Mouse (Mus musculus): ENCODE measurements around the gene Actr3b. TPM values are rescaled to one million over a fixed set of nuclear protein-coding genes. Genes with fewer than 3 reads are reported as not detected.

The Actr3b gene
- polyA plus RNA-seq, 1 experiment from 2014 or later: 19.9 TPM

DNA sequence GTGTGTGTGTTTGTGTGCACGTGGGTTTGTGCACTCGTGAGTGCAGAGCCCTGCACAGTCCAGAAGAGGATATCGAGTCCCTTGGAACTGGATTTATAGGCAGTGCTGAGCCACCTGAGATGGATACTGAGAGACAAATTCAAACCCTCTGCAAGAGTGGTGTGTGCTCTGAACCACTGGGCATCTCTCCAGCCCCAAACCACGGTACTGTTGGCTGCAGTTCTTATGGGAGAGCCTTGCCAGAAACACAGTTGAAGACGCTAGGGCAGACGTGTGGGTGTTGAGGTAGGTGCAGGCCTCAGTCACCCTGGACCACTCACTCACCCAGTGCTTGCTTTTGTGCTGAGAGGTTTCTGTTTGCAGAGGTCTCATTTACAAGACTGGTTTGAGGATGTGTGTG is 41.1 kb downstream of the Actr3b start:
- H3K27ac ChIP-seq: no peak overlapping the region
- H3K9me3 ChIP-seq: no peaks in the 10 kb centered on the region
- no peak for ATAC-seq (ENCODE audit: low FRiP score)
- no peak overlapping the region for H3K9ac ChIP-seq
- H3K4me3 ChIP-seq: no peak overlapping the region
- H3K36me3 ChIP-seq: no peaks in the 10 kb centered on the region
- 83% methylated on average over 6 of the region's 6 CpGs for WGBS
- H3K4me1 ChIP-seq (replicated peaks): no peaks in the 10 kb centered on the region
- no peak overlapping the region for H3K4me2 ChIP-seq
- no peaks in the 10 kb centered on the region for H3K27me3 ChIP-seq

DNA sequence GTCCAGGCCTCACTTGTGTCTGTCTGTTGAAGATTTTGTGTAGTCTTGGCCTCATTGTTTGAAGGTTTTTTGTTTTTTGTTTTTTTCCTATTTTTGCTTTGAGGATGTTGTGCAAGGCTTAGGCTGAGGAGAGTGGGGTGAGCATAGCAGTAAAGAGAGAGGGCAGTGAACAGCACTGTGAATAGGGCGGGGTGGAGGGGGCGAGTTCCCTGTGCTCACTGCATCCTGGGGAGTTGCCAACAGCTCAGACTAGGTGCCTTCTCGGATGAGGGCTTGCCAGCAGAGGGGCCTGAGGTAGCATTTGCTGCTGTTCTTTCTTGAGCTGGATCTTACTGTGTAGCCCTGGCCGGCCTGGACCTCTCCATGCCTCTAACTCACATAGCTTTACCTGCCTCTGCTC is 41.9 kb downstream of the Actr3b start:
- no peaks in the 10 kb centered on the region for H3K9me3 ChIP-seq
- H3K36me3 ChIP-seq: no peaks in the 10 kb centered on the region
- no peak overlapping the region for H3K4me2 ChIP-seq
- WGBS: 71% methylated on average over 4 of the region's 4 CpGs
- no peaks in the 10 kb centered on the region for H3K4me1 ChIP-seq (replicated peaks)
- ATAC-seq (ENCODE audit: low FRiP score): no peak
- H3K27ac ChIP-seq: no peak overlapping the region
- no peak overlapping the region for H3K4me3 ChIP-seq
- H3K27me3 ChIP-seq: no peaks in the 10 kb centered on the region
- H3K9ac ChIP-seq: no peak overlapping the region

DNA sequence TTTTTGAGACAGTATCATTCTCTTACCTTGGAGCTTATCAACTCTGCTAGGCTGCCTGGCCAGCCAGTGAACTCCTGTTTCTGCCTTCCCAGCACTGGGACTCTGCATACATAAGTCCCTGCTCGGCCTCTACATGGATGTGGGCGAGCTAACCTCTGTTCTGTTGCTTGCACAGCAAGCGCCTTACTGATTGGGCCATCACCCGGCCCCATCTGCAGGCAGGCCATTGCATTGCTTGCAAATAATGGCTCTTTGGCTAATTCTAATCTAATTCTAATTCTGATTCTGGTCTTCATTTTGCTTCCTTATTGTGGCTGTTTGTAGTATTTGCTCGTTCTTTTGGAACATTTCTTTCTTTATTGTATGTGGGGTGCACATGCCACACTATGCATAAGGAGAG is 44.8 kb downstream of the Actr3b start:
- H3K4me3 ChIP-seq: no peak overlapping the region
- no peaks in the 10 kb centered on the region for H3K4me1 ChIP-seq (replicated peaks)
- no peaks in the 10 kb centered on the region for H3K36me3 ChIP-seq
- H3K27ac ChIP-seq: no peak overlapping the region
- H3K9me3 ChIP-seq: no peaks in the 10 kb centered on the region
- no peak overlapping the region for H3K9ac ChIP-seq
- H3K27me3 ChIP-seq: no peaks in the 10 kb centered on the region
- no peak overlapping the region for H3K4me2 ChIP-seq
- ATAC-seq (ENCODE audit: low FRiP score): no peak
- WGBS: 83% methylated on average over 5 of the region's 5 CpGs

DNA sequence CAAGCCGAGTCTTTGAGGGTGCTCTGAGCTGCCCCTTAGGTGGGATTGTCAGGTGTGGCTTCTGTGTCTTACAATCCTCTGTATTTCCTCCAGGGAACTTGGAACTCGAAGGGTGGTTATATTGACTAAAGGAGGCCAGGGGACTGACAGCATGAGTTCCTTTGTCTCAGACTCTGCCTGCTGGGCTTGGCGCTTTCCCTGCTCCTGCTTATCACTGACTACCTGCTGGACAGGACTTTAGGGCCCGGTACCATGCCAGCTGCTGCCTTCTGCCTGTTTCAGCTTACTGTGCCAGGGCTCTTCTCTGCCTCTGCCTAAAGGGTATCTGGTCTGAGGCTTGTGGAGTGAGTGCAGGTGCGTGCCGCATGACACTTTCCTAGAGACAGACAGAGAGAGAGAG is 53.1 kb downstream of the Actr3b start:
- Histone ChIP-seq H3K27me3 (no peaks in the 10 kb centered on the region), H3K4me2 (no peak overlapping the region), H3K9me3 (no peaks in the 10 kb centered on the region), H3K36me3 (no peaks in the 10 kb centered on the region), H3K4me3 (no peak overlapping the region), H3K27ac (no peak overlapping the region), H3K9ac (no peak overlapping the region), H3K4me1 (replicated peaks) (no peaks in the 10 kb centered on the region)
- no peak for ATAC-seq (ENCODE audit: low FRiP score)
- 53% methylated on average over 6 of the region's 6 CpGs for WGBS

DNA sequence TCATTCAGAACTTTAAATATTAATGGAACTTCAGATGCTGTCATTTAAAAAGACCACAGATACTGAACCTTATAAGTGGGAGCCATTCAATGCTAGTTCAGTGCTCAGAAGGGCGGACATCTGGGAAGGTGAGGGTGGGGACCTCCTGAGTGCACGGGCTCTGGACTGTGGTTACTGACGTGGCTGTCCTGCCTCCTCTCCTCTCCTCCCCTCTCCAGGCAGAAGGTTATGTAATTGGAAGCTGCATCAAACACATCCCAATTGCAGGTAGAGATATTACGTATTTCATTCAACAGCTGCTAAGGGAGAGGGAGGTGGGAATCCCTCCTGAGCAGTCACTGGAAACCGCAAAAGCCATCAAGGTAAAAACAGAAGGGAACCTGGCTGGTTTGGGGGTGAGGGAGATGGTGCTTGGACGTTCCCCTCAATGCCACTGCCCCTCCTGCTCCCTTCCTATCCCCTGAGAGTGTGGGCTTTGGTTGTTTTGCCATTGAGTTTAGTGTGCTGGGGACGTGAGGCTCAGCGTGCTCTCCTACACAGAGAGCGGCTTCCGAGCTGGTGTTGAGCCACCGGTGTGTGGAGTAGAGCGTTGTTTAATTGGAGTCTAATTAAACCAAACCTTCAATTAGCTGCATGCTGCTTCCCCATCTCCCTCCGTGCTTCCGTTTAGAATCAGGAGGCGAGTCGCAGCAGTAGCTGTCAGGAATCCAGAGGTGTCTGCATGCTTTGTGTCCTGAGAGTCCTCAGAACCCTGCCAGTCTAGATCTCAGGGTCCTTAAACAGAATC is 69.7 kb downstream of the Actr3b start:
- ATAC-seq (ENCODE audit: low FRiP score): no peak

DNA sequence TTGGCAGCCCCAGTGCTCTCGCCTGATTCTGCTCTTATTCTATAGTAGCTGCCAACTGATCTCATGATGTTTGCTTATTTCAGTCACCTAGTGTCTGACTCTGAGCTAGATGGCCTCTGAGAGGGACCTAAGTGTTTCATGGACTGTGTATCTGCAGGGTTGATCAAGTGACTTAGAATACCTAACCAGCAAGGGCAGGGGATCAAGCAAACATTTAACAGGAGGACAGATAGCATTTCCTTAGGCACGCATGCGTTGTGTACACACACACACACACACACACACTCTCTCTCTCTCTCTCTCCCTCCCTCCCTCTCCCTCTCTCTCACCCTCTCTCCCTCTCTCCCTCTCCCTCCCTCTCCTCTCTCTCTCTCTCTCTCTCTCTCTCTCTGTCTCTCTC is 71.0 kb downstream of the Actr3b start:
- no peak for ATAC-seq (ENCODE audit: low FRiP score)
- Histone ChIP-seq H3K9me3 (no peaks in the 10 kb centered on the region), H3K27me3 (no peaks in the 10 kb centered on the region), H3K27ac (no peak overlapping the region), H3K4me1 (replicated peaks) (no peaks in the 10 kb centered on the region), H3K9ac (no peak overlapping the region), H3K4me2 (no peak overlapping the region), H3K4me3 (no peak overlapping the region), H3K36me3 (no peaks in the 10 kb centered on the region)
- 85% methylated on average over 3 of the region's 3 CpGs for WGBS

More for the DNA sequence above, 69.7 kb downstream of the Actr3b start:
- WGBS: 80% methylated on average over 16 of the region's 16 CpGs
- H3K9ac ChIP-seq: no peak overlapping the region
- no peak overlapping the region for H3K4me2 ChIP-seq
- no peaks in the 10 kb centered on the region for H3K4me1 ChIP-seq (replicated peaks)
- no peak overlapping the region for H3K4me3 ChIP-seq
- H3K27ac ChIP-seq: no peak overlapping the region
- no peaks in the 10 kb centered on the region for H3K36me3 ChIP-seq
- H3K9me3 ChIP-seq: no peaks in the 10 kb centered on the region
- no peaks in the 10 kb centered on the region for H3K27me3 ChIP-seq

DNA sequence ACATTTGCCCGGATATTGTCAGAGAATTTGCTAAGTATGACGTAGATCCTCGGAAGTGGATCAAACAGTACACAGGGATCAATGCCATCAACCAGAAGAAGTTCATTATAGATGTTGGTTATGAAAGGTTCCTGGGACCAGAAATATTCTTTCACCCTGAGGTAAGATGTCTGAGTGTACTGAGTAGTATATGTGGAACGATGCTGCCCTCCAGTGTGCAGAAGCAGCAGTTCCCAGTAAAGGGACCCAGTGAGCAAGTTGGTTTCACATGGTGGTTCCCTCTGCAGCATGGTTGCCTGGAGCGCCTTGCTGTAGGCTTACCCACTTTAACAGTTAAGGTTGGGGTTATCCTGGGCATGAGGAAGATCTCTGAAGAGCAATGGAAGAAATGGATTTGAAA is 71.8 kb downstream of the Actr3b start:
- Histone ChIP-seq H3K27me3 (no peaks in the 10 kb centered on the region), H3K9me3 (no peaks in the 10 kb centered on the region), H3K4me3 (no peak overlapping the region), H3K27ac (no peak overlapping the region), H3K36me3 (no peaks in the 10 kb centered on the region), H3K4me1 (replicated peaks) (no peaks in the 10 kb centered on the region), H3K9ac (no peak overlapping the region), H3K4me2 (no peak overlapping the region)
- 77% methylated on average over 5 of the region's 5 CpGs for WGBS
- peak; percentile 75 for ATAC-seq (ENCODE audit: low FRiP score)

DNA sequence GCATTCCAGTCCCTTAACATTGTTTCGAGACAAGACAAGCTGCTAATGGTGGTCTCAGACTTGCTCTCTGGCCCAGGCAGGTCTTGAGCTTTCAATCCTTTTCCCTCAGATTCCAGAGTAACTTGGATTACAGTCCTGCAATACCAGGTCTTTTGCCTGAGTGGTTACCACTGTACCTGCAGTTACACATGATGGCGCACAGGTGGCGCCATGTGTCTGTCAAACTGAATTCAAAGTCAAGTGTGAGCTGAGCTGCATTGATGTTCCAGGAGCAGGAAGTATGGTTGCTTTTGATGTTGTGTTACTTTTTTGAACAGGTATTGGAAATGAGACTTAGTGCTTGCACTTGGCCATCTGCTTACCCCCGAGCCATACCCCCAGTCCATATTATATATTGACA is 79.6 kb downstream of the Actr3b start:
- Histone ChIP-seq H3K9me3 (no peaks in the 10 kb centered on the region), H3K36me3 (no peaks in the 10 kb centered on the region), H3K4me3 (no peak overlapping the region), H3K9ac (no peak overlapping the region), H3K4me1 (replicated peaks) (no peaks in the 10 kb centered on the region), H3K4me2 (no peak overlapping the region), H3K27me3 (no peaks in the 10 kb centered on the region), H3K27ac (no peak overlapping the region)
- 35% methylated on average over 4 of the region's 4 CpGs for WGBS
- 0 out of 2 replicates have a peak, but pooled peaks have one; percentile 40 for ATAC-seq (ENCODE audit: low FRiP score)

DNA sequence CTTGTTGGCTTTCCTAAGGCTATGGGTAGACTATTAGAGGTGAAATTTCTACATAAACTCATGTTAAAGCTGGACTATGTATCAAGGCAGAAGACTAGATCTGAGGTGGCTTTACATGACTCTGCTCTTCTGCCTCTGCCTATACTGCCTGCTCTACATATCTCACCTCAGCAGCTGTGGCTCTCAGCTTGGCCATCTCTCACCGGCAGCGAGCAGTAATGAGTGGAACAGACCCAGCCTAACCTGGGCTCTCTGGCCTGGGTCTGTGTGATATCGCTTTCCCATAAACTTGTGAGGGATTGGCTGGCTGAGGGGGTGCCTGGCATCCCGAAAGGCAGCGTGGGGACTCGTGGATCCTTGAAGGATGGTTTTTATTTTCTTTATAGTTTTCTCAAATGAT is 86.8 kb downstream of the Actr3b start:
- Histone ChIP-seq H3K4me2 (no peak overlapping the region), H3K4me1 (replicated peaks) (no peaks in the 10 kb centered on the region), H3K36me3 (no peaks in the 10 kb centered on the region), H3K9ac (no peak overlapping the region), H3K9me3 (no peaks in the 10 kb centered on the region), H3K27ac (no peak overlapping the region), H3K27me3 (no peaks in the 10 kb centered on the region), H3K4me3 (no peak overlapping the region)
- WGBS: 91% methylated on average over 6 of the region's 6 CpGs
- no peak for ATAC-seq (ENCODE audit: low FRiP score)

DNA sequence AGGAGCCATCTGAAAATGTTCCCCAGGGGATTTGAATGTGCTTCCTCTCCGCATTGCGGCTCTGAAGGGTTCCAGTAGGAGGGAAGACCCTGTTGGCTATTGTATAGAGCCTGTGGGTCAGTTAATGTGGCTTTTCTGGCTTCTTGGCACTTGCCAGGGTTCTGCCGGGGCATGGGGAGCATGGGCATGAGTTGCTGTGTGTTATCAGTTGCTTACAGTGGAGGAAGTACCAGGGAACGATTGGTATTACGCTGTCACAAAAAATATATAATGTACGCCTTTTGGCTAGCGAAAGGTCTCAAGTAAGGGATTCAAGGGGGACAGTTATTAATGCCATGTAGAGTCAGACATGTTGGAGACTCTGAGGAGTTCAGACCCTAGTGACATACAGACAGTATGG is 87.4 kb downstream of the Actr3b start:
- Histone ChIP-seq H3K9me3 (no peaks in the 10 kb centered on the region), H3K4me2 (no peak overlapping the region), H3K9ac (no peak overlapping the region), H3K27ac (no peak overlapping the region), H3K4me1 (replicated peaks) (no peaks in the 10 kb centered on the region), H3K4me3 (no peak overlapping the region), H3K27me3 (no peaks in the 10 kb centered on the region), H3K36me3 (no peaks in the 10 kb centered on the region)
- ATAC-seq (ENCODE audit: low FRiP score): no peak
- 85% methylated on average over 7 of the region's 7 CpGs for WGBS

DNA sequence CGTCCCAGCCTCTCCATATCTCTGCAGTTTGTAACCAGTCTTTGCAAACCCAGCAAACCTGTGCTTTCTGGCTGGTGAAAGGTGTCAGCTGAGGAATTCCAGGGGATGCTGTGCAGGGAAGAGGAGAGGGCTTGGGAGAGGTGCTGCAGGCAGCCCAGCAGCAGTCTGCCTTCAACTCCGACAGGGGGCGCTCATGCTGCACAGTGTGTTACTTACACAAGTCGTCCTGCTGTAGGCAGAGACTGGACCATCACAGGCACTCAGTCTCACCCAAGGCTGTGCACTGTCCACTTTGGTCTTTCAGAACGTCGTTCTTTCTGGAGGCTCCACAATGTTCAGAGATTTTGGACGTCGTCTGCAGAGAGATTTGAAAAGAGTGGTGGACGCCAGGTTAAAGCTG is 88.3 kb downstream of the Actr3b start:
- ATAC-seq (ENCODE audit: low FRiP score): 0 out of 2 replicates have a peak, but pooled peaks have one; percentile 73

DNA sequence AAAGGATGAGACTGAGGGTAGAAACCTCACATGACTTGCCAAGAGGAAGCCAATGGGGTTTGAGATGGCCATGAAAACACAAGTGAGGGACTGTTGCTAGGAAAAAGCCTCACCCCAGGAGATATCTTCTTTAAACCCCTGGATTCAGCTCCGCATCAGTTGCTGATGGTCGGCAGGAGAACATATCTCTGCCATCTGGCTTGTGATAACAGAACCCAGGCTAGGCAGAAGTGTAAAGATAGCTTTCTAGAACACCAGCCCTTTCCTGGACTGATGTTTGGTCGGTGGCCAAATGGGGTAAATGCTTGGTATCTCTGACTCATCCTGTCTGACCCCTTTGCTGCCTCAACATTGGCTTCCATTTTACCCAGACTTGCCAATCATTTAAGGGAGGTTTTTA is 106.4 kb downstream of the Actr3b start:
- Histone ChIP-seq H3K27me3 (no peaks in the 10 kb centered on the region), H3K27ac (no peak overlapping the region), H3K4me2 (no peak overlapping the region)

More for the DNA sequence above, 88.3 kb downstream of the Actr3b start:
- Histone ChIP-seq H3K4me2 (no peak overlapping the region), H3K36me3 (no peaks in the 10 kb centered on the region), H3K27me3 (no peaks in the 10 kb centered on the region), H3K4me3 (no peak overlapping the region), H3K9me3 (no peaks in the 10 kb centered on the region), H3K4me1 (replicated peaks) (no peaks in the 10 kb centered on the region), H3K9ac (no peak overlapping the region), H3K27ac (no peak overlapping the region)
- 46% methylated on average over 9 of the region's 9 CpGs for WGBS

DNA sequence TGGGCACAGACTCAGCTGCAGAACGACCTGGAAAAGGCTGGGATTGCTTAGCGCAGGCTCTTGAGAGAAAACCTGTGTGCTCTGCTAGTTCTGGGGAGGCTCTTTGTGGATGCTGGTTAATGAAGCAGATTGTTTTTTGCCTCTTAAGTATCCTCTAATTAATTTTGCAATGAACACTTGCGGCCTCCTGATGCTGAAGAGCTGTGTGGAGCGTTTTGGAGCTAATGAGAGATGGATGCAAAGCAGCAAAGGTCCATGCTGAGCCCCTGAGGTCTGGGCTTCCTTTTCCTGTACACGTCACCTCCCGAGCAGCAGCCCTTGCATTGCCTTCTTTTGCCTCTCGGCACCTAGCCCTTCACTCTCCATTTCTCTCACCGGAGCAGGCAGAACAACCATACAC is 110.1 kb downstream of the Actr3b start:
- WGBS: 65% methylated on average over 8 of the region's 8 CpGs

More for the DNA sequence above, 106.4 kb downstream of the Actr3b start:
- no peak overlapping the region for H3K4me3 ChIP-seq
- H3K9me3 ChIP-seq: no peaks in the 10 kb centered on the region
- ATAC-seq (ENCODE audit: low FRiP score): no peak
- H3K36me3 ChIP-seq: no peaks in the 10 kb centered on the region
- H3K9ac ChIP-seq: no peak overlapping the region
- H3K4me1 ChIP-seq (replicated peaks): peaks cover 15% of the 10 kb centered on the region
- 84% methylated on average over 3 of the region's 3 CpGs for WGBS

More for the DNA sequence above, 110.1 kb downstream of the Actr3b start:
- Histone ChIP-seq H3K36me3 (no peaks in the 10 kb centered on the region), H3K4me2 (no peak overlapping the region), H3K27me3 (no peaks in the 10 kb centered on the region), H3K9ac (no peak overlapping the region), H3K4me3 (no peak overlapping the region), H3K27ac (peak overlapping the region; percentile 78), H3K9me3 (no peaks in the 10 kb centered on the region), H3K4me1 (replicated peaks) (peaks cover 15% of the 10 kb centered on the region)
- peak; percentile 38; the same call in 1 of the 2 replicates for ATAC-seq (ENCODE audit: low FRiP score)

Measured in hindbrain, embryonic 13.5 days (tissue).